Mouse (Mus musculus) neural tube, embryonic 14.5 days (tissue): ENCODE results near the gene Afm. TPM values are rescaled to one million over a fixed set of nuclear protein-coding genes. Genes with fewer than 3 reads are reported as not detected.

Experiments used
- ATAC-seq: fragments of 200-750 bp; cut with Nextera tagmentation; 2 replicates; pipeline ENCODE4 v1.8.0; 2017; ENCODE audit warnings: low read depth, mild to moderate bottlenecking, moderate TSS enrichment, moderate library complexity
- H3K27ac ChIP-seq: fragments of 300-500 bp; sonication (generic); 2 replicates; pipeline ENCODE4 v1.5.1; 2014; ENCODE audit warnings: low read depth, mild to moderate bottlenecking, control low read depth, low read length, moderate library complexity, mixed read lengths
- H3K27me3 ChIP-seq: fragments of 300-500 bp; sonication (generic); 2 replicates; pipeline ENCODE4 v1.6.1; 2014; ENCODE audit warnings: low read length; ENCODE audit not compliant: control insufficient read depth, insufficient read depth
- H3K36me3 ChIP-seq: fragments of 300-500 bp; sonication (generic); 2 replicates; pipeline ENCODE4 v1.6.1; 2014; ENCODE audit warnings: low read length, mixed read lengths; ENCODE audit not compliant: control insufficient read depth, insufficient read depth
- H3K4me1 ChIP-seq: fragments of 300-500 bp; sonication (generic); 2 replicates; pipeline ENCODE4 v1.6.1; 2014; ENCODE audit warnings: low read length; ENCODE audit not compliant: control insufficient read depth, insufficient read depth
- H3K4me2 ChIP-seq: fragments of 300-500 bp; sonication (generic); 2 replicates; pipeline ENCODE4 v1.6.1; 2014; ENCODE audit warnings: mild to moderate bottlenecking, low read depth, low read length, control low read depth
- H3K4me3 ChIP-seq: fragments of 300-500 bp; sonication (generic); 2 replicates; pipeline ENCODE4 v1.5.1; 2014; ENCODE audit warnings: low read depth, low read length, control low read depth, mixed read lengths
- H3K9ac ChIP-seq: fragments of 300-500 bp; sonication (generic); replicated peaks from 2 replicates; pipeline ENCODE4 v1.6.1; 2014; ENCODE audit warnings: low read depth, mild to moderate bottlenecking, control low read depth, low read length, mixed read lengths
- H3K9me3 ChIP-seq: fragments of 300-500 bp; sonication (generic); 2 replicates; pipeline ENCODE4 v1.6.1; 2016; ENCODE audit warnings: low read length; ENCODE audit not compliant: control insufficient read depth
- WGBS: fragments of 180-500 bp; shearing (Covaris S2); extraction: QIAGEN DNeasy Blood & Tissue Kit; methylation state at CpG from one replicate; pipeline ENCODE4 v1.1.7; 2014; 5-methylcytosine and 5-hydroxymethylcytosine counted together
- polyA plus RNA-seq: library from polyadenylated mRNA; unstranded; fragments of >200 nt; fragmentation: Nextera tagmentation; extraction: Ambion mirVana; gene quantifications from 2 replicates; pipeline ENCODE4 v1.2.1, GENCODE M21; 2014

The Afm gene
- polyA plus RNA-seq, 1 experiment from 2014 or later: not detected

GRCm38 (mm10) chr5:90490518-90490917 is 28.2 kb upstream of the Afm start, which contains the start of gene Afp:
Afp (plus strand) TSS chr5:90490737.
- H3K27me3 ChIP-seq: no peaks in the 10 kb centered on the region
- no peak within 1 kb of the TSS for H3K4me3 ChIP-seq
- H3K9ac ChIP-seq: no peak within 1 kb of the TSS
- 83% methylated on average over 7 of the region's 7 CpGs for WGBS
- H3K9me3 ChIP-seq: no peaks in the 10 kb centered on the region
- H3K36me3 ChIP-seq: no peaks in the 10 kb centered on the region
- no peak for ATAC-seq
- no peak within 1 kb of the TSS for H3K4me2 ChIP-seq
- H3K4me1 ChIP-seq: no peaks in the 10 kb centered on the region
- H3K27ac ChIP-seq: no peak within 1 kb of the TSS

DNA sequence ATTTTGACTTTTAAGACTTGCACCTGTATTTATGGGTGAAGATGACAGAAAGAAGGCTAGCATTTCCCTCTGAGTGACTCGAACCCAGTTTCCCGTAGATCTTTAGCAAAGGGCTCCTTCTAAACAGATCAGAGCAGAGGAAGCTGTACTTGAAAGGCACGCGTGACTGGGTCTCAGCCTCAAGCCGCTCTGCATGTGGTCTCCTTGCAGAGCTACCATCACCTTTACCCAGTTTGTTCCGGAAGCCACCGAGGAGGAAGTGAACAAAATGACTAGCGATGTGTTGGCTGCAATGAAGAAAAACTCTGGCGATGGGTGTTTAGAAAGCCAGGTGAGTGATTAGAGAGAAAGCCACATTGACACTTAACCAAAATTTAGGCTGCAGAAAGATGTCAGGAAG is 26.3 kb upstream of the Afm start:
- Histone ChIP-seq H3K9ac (no peak overlapping the region), H3K4me2 (no peak overlapping the region), H3K4me1 (no peaks in the 10 kb centered on the region), H3K36me3 (no peaks in the 10 kb centered on the region), H3K27ac (no peak overlapping the region), H3K4me3 (no peak overlapping the region), H3K27me3 (no peaks in the 10 kb centered on the region), H3K9me3 (no peaks in the 10 kb centered on the region)
- WGBS: 81% methylated on average over 9 of the region's 9 CpGs
- ATAC-seq: no peak

- Histone ChIP-seq H3K27ac (no peak overlapping the region), H3K4me2 (no peak overlapping the region), H3K9me3 (no peaks in the 10 kb centered on the region), H3K36me3 (no peaks in the 10 kb centered on the region), H3K27me3 (no peaks in the 10 kb centered on the region), H3K4me1 (no peaks in the 10 kb centered on the region), H3K4me3 (no peak overlapping the region), H3K9ac (no peak overlapping the region)
- no peak for ATAC-seq
- WGBS: 79% methylated on average over 4 of the region's 4 CpGs
These were observed 24.4 kb upstream of the Afm start for GRCm38 (mm10) chr5:90494308-90494707.

DNA sequence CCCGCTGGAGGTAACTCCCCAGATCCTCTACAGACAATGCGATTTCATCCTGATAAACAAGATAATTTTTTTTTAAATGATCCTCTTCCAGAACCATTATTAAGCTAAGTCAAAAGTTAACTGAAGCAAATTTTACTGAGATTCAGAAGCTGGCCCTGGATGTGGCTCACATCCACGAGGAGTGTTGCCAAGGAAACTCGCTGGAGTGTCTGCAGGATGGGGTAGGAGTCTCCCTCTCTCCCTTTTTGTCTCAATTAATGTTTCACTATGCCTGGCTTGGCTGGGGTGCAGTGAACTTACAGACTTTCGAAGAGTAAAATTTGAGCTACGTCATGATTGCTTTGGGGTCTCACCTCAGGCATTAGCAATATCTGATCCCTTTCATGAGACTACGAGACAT is 19.2 kb upstream of the Afm start:
- WGBS: 67% methylated on average over 7 of the region's 7 CpGs
- no peak overlapping the region for H3K4me3 ChIP-seq
- no peak for ATAC-seq
- no peak overlapping the region for H3K27ac ChIP-seq
- no peaks in the 10 kb centered on the region for H3K9me3 ChIP-seq
- H3K27me3 ChIP-seq: no peaks in the 10 kb centered on the region
- no peaks in the 10 kb centered on the region for H3K4me1 ChIP-seq
- H3K9ac ChIP-seq: no peak overlapping the region
- no peaks in the 10 kb centered on the region for H3K36me3 ChIP-seq
- H3K4me2 ChIP-seq: no peak overlapping the region

DNA sequence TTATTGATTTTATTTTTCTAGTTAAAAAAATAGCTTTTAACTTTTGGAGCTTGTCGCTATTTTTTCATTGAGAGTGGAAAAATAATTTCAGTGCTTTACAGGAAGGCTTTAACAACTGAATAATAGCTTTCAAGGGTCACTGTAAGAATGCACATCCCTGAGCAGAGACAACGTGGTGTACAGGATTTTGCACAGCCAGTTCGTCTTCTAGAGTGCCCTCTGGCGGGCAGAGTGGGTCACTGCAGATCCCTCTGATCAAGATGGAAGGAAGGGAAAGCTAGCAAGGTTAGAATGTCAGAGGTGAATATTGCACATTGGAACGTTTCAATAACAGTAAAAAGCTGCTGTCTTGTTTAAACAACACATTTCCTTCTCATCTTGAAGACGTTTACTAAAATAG is 18.0 kb upstream of the Afm start:
- no peak overlapping the region for H3K4me3 ChIP-seq
- 5% methylated on average over 6 of the region's 6 CpGs for WGBS
- no peak overlapping the region for H3K9ac ChIP-seq
- no peaks in the 10 kb centered on the region for H3K9me3 ChIP-seq
- no peaks in the 10 kb centered on the region for H3K36me3 ChIP-seq
- H3K27me3 ChIP-seq: no peaks in the 10 kb centered on the region
- ATAC-seq: peak; percentile 87
- no peak overlapping the region for H3K4me2 ChIP-seq
- H3K27ac ChIP-seq: no peak overlapping the region
- H3K4me1 ChIP-seq: no peaks in the 10 kb centered on the region

DNA sequence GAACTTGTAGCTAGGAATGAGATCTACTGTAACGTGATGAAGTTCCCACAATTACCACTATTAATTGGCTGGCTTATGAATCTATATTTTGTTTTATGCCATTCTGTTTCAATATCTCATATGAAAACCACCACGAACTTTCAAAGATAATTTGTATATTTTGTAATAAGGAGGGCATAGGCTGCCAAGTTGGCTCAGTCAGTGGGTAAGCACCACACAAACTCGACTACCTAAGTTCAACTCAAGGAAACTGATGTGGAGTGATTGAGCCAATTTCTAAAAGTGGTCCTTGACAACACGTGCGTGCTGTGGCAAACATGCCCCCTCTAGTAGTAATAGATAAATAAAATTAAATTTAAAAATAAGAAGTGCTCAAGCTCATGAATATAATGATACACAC is 17.0 kb upstream of the Afm start:
- H3K4me1 ChIP-seq: no peaks in the 10 kb centered on the region
- no peaks in the 10 kb centered on the region for H3K27me3 ChIP-seq
- 89% methylated on average over 5 of the region's 5 CpGs for WGBS
- ATAC-seq: no peak
- no peak overlapping the region for H3K4me3 ChIP-seq
- no peak overlapping the region for H3K27ac ChIP-seq
- H3K36me3 ChIP-seq: no peaks in the 10 kb centered on the region
- no peaks in the 10 kb centered on the region for H3K9me3 ChIP-seq
- H3K9ac ChIP-seq: no peak overlapping the region
- no peak overlapping the region for H3K4me2 ChIP-seq

DNA sequence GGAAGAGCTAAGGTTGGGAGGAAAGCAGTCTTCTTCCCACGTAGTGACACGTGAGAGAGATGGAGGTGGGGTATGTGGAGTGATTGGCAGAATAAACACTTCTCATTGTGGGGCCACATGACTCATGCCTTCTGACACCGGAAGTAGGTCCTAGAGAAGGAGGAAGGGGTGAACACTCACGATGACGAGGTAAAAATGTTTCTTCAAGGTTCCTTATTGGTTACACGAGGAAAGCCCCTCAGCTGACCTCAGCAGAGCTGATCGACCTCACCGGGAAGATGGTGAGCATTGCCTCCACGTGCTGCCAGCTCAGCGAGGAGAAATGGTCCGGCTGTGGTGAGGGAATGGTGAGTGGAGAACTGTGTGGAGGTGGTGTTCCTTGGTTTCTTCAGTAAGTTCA is 14.0 kb upstream of the Afm start:
- Histone ChIP-seq H3K36me3 (no peaks in the 10 kb centered on the region), H3K4me2 (no peak overlapping the region), H3K27ac (no peak overlapping the region), H3K9ac (no peak overlapping the region), H3K27me3 (no peaks in the 10 kb centered on the region), H3K9me3 (no peaks in the 10 kb centered on the region), H3K4me3 (no peak overlapping the region), H3K4me1 (no peaks in the 10 kb centered on the region)
- no peak for ATAC-seq
- WGBS: 84% methylated on average over 11 of the region's 11 CpGs

DNA sequence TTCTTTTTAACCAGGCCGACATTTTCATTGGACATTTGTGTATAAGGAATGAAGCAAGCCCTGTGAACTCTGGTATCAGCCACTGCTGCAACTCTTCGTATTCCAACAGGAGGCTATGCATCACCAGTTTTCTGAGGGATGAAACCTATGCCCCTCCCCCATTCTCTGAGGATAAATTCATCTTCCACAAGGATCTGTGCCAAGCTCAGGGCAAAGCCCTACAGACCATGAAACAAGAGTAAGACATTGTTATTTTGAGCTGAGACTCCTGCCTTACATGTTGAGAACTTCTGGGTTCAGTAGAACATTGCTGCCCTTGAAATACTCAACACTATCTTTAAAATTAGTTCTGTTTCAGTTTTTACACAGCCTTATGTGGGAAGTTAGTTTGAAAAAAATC is 12.2 kb upstream of the Afm start:
- Histone ChIP-seq H3K9me3 (no peaks in the 10 kb centered on the region), H3K4me3 (no peak overlapping the region), H3K4me1 (no peaks in the 10 kb centered on the region), H3K36me3 (no peaks in the 10 kb centered on the region), H3K4me2 (no peak overlapping the region), H3K27ac (no peak overlapping the region), H3K27me3 (no peaks in the 10 kb centered on the region), H3K9ac (no peak overlapping the region)
- ATAC-seq: no peak
- 80% methylated on average over 2 of the region's 2 CpGs for WGBS

GRCm38 (mm10) chr5:90507411-90507949 is 11.3 kb upstream of the Afm start:
- Histone ChIP-seq H3K9ac (no peak overlapping the region), H3K27me3 (no peaks in the 10 kb centered on the region), H3K9me3 (no peaks in the 10 kb centered on the region), H3K27ac (no peak overlapping the region), H3K36me3 (no peaks in the 10 kb centered on the region), H3K4me1 (no peaks in the 10 kb centered on the region), H3K4me3 (no peak overlapping the region), H3K4me2 (no peak overlapping the region)
- no peak for ATAC-seq
- WGBS: 57% methylated on average over 13 of the region's 13 CpGs
